Mouse (Mus musculus) olfactory bulb, adult 2 months (tissue): ENCODE measurements at regions not wholly inside any gene's neighbourhood (a gene's known extent, or its start where the extent isn't known, plus 50 kb on each side); places are given as distances from the start of the nearest gene placed in this dataset.

Experiments
- H3K27ac ChIP-seq: fragments of 200-500 bp; 2 replicates; pipeline ENCODE4 v1.5.1; 2012; ENCODE audit warnings: low read depth, low read length; ENCODE audit not compliant: insufficient read depth
- H3K4me1 ChIP-seq: fragments of 200-500 bp; 2 replicates; pipeline ENCODE4 v1.6.1; 2012; ENCODE audit warnings: low read length; ENCODE audit not compliant: control insufficient read depth, insufficient read depth
- H3K4me3 ChIP-seq: fragments of 200-500 bp; 2 replicates; pipeline ENCODE4 v1.5.1; 2012; ENCODE audit warnings: mild to moderate bottlenecking, low read depth, low read length, moderate library complexity; ENCODE audit not compliant: insufficient read depth
- CTCF ChIP-seq: fragments of 200-500 bp; IDR thresholded peaks from 2 replicates; pipeline ENCODE4 v1.5.1; 2012; ENCODE audit warnings: low read depth, mild to moderate bottlenecking, low read length, moderate library complexity; ENCODE audit not compliant: insufficient read depth
- POLR2A ChIP-seq: fragments of 200-500 bp; IDR thresholded peaks from 2 replicates; pipeline ENCODE4 v1.6.1; 2012; ENCODE audit warnings: mild to moderate bottlenecking, low read depth, low read length, moderate library complexity; ENCODE audit not compliant: insufficient read depth
- WGBS: fragments of 180-500 bp; shearing (Covaris S2); methylation state at CpG from one replicate; pipeline ENCODE4 v1.1.7; 2018; 5-methylcytosine and 5-hydroxymethylcytosine counted together

- TF ChIP-seq CTCF (no peak), POLR2A (no peak)
- WGBS, result 99% methylated on average over 3 of the region's 3 CpGs
- Histone ChIP-seq H3K4me3 (no peak overlapping the region), H3K4me1 (peaks cover 6% of the 10 kb centered on the region; the same call in 1 of the 2 replicates), H3K27ac (no peak overlapping the region)
Measured at GRCm38 (mm10) chr9:47125517-47125916, 127.0 kb downstream of the Gm4791 start.

GRCm38 (mm10) chr9:47126236-47126635 is 127.7 kb downstream of the Gm4791 start:
- TF ChIP-seq POLR2A (no peak), CTCF (no peak)
- Histone ChIP-seq H3K27ac (no peak overlapping the region), H3K4me1 (peaks cover 6% of the 10 kb centered on the region; the same call in 1 of the 2 replicates), H3K4me3 (no peak overlapping the region)
- 85% methylated on average over 2 of the region's 2 CpGs for WGBS

- H3K4me1 ChIP-seq, result peaks cover 6% of the 10 kb centered on the region; the same call in 1 of the 2 replicates
- WGBS, result 50% methylated on average over 11 of the region's 11 CpGs
- no peak overlapping the region for H3K27ac ChIP-seq
- TF ChIP-seq POLR2A (no peak), CTCF (no peak)
- H3K4me3 ChIP-seq, result no peak overlapping the region
Measured at GRCm38 (mm10) chr9:47127756-47128424, 129.3 kb downstream of the Gm4791 start.

- TF ChIP-seq POLR2A (no peak), CTCF (no peak)
- H3K4me3 ChIP-seq, result no peak overlapping the region
- H3K27ac ChIP-seq, result no peak overlapping the region
- peaks cover 2% of the 10 kb centered on the region; the same call in 1 of the 2 replicates for H3K4me1 ChIP-seq
Measured at GRCm38 (mm10) chr9:47129101-47129500, 130.6 kb downstream of the Gm4791 start.

- Histone ChIP-seq H3K4me1 (no peaks in the 10 kb centered on the region), H3K27ac (no peak overlapping the region), H3K4me3 (no peak overlapping the region)
- 86% methylated on average over 5 of the region's 5 CpGs for WGBS
- TF ChIP-seq POLR2A (no peak), CTCF (no peak)
Measured at GRCm38 (mm10) chr9:47133454-47133853, 134.9 kb downstream of the Gm4791 start.

- no peak overlapping the region for H3K27ac ChIP-seq
- no peaks in the 10 kb centered on the region for H3K4me1 ChIP-seq
- no peak overlapping the region for H3K4me3 ChIP-seq
- no peak for TF ChIP-seq CTCF
- TF ChIP-seq POLR2A, result no peak
- WGBS, result 95% methylated on average over 8 of the region's 8 CpGs
Measured at GRCm38 (mm10) chr9:47133873-47134272, 135.3 kb downstream of the Gm4791 start.

- TF ChIP-seq POLR2A (no peak), CTCF (no peak)
- Histone ChIP-seq H3K4me1 (no peaks in the 10 kb centered on the region), H3K4me3 (no peak overlapping the region), H3K27ac (no peak overlapping the region)
- 90% methylated on average over 4 of the region's 4 CpGs for WGBS
Measured at GRCm38 (mm10) chr9:47134479-47134878, 135.9 kb downstream of the Gm4791 start.

- Histone ChIP-seq H3K4me3 (no peak overlapping the region), H3K27ac (no peak overlapping the region), H3K4me1 (no peaks in the 10 kb centered on the region)
- 97% methylated on average over 5 of the region's 5 CpGs for WGBS
- TF ChIP-seq POLR2A (no peak), CTCF (no peak)
Measured at GRCm38 (mm10) chr9:47136641-47137040, 138.1 kb downstream of the Gm4791 start.

GRCm38 (mm10) chr9:47153471-47153870 is 154.9 kb downstream of the Gm4791 start:
- Histone ChIP-seq H3K27ac (no peak overlapping the region), H3K4me1 (no peaks in the 10 kb centered on the region), H3K4me3 (no peak overlapping the region)
- TF ChIP-seq CTCF (no peak), POLR2A (no peak)
- WGBS, result 34% methylated on average over 7 of the region's 7 CpGs
